Mouse (Mus musculus): ENCODE measurements around the gene Eif3l.
"Not testable (repeated sequence)": the region's sequence is repeated elsewhere in the genome, so short reads cannot be mapped to it uniquely, and the experiment has no call there.

Eif3l gene

DNA sequence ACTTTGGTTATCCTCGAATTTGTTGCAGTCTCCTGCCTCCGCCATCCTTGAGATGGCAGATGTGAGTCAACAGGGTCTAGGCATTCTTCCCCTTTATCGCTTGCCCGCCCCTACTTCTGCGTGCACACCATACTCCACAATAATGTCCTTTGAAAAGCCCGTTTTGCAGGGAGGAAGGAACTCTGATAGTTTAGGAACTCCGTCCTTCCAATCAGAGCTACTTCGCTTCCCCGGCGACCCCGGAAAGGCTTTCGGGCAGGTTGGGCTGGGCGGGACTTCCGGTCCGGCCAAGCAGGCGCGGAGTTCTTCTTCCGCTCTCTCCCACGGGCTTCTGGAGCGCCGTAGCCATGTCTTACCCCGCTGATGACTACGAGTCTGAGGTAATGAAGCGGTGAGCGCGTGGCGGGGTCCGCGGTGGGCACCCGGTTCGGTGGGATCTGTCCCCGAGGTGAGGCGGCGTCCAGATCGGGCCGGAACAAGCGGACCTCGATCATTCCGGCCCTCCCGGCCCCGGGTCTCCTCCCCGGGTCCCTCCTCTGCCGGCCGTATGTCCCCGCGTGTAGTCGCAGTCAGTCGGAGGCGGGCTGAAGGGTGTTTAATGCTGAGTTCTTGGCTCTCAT is at the start of gene Eif3l:
Eif3l (plus strand) TSS at position 267 of the 620 bp plus-strand sequence.
- DNase-seq, result peak; percentile 92 to 95

DNA sequence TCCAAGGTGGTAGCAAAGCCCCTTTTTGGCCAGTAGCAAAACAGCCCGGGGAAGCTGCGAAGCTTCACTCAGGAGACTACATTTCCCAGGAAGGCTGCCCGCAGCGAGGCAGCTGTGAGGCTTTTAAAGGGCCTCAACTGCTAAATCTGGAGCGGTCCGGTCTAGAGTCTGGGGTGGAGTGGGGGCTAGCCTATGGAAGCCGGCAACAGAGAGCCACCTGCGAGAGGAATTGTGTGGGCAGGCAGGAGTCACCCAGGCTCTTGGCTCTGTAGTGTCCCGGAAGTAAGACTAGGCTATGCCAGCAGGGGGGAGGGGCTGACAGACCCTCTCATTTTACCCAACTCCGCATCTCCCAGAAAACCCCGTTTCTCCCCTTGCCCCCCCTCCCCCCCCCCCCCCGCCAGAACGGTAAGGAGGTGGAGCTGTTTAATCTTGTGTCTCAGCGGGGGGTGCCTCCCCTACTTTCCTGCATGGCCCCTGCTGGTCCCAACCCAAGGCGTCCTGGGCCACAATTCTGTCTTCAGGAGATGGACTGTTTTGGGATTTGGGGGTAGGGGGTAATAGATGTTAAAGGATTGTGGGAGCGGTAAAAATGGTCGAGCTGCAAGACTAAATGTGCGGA is 49.2 kb upstream of the Eif3l start:
- peak; percentile 38 to 73 for DNase-seq

DNA sequence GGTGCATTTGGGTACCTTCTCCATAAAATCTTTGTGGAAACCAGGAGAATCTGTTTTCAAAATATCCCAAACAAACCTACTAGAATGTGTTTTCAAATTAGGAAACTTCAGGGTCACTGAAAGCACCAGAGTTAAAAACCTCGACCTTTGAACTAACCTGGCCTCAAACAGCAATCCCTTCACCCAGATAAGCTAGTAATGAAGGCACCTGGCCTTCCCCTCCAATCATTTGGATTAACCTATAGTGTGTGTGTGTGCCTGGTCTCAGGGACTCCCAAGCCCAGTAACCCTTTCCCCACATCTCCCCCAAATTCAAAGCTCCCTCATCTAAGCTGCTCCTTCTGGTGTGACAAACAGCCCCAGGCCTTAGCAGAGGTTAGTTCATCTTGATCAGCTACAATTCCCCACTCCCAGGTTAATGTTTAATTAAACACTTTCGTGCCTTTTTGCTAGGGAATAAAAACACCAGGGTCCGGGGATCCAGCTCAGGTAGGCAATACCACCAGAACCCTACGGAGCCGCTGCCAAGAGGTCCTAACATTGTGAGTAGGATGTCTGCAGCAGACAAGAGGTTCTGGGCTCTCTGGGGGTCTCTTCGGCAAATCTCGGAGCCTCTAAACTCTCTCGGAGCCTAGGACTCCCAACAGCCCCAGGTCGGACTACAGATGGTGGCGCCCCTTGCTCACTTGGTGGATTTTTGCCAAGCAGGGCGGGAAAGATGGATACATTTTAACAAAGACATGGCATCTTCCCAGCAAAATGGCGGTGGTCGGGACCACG is 48.3 kb upstream of the Eif3l start:
- DNase-seq, result peak; percentile 81 to 85

DNA sequence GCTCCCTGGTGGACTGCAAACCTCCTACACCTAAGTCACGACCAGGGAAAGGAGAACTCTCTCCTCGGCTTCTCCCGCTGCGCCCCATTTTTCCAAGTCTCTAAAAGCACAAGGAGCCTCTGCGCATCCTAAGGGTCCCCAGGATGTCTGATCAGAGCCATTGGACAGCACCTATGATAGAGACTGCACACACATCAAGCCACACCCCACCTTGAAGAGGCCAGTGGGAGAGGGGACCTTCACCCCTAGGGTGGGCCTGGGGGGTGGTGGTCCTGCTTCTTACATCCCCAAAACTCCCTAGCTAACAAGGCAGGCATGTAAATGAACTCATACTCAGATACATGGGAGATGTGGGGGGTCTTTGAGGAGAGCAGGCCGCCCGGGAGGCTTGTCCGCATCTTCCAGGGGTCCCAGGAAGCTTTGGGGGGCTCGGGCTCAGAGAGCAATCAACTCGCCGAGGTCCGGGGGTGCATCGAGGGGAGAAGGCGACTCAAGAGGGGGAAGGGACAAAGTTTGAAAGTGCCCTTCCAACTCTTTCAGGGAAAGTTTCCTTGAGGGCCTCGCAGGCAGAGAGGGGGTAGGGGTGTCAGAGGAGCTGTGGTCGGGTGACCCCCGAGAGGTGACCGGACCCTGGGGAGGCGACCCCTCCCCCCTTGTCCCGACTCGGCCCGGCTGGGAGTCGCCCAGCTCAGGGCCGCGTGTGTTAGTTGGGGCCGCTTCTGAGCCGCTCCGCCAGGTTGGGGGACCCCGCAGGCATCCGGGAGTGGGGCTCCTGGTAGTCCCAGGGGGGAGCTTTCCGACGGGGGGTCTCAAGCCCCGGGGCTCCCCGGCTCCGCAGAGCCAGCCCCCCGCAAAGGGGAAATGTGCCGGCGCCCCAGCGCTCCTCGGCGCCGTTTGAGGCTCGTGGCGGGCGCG is 47.4 kb upstream of the Eif3l start:
- peak; percentile 30 to 75 for DNase-seq

DNA sequence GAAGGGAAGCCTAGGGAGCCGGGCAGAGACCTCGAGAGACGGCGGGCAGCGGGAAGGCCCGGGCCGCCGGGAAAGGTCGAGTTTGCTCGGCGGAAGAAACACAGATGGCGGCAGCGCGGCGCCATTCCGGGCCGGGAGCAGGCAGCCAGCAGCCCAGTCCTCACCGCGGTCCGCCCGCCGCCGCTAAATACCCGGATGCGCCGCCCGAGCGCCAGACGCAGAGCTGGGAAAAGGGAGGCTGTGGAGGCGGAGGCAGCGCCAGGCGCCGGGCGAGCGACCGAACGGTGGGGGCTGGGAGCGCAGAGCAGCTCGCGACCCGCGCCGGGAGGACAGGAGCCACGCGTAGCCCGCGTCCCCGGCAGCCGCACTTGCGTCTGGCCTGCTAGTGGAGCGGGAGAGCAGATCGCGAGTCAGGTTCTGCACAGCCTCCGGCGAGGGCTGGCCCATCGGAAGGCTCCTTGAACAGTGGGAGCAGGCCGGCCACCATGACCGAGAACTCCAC is 46.7 kb upstream of the Eif3l start, which contains the start of gene H1f0:
H1f0 (plus strand) TSS at position 214 of the 502 bp plus-strand sequence.
- peak; percentile 93 to 97 for DNase-seq

DNA sequence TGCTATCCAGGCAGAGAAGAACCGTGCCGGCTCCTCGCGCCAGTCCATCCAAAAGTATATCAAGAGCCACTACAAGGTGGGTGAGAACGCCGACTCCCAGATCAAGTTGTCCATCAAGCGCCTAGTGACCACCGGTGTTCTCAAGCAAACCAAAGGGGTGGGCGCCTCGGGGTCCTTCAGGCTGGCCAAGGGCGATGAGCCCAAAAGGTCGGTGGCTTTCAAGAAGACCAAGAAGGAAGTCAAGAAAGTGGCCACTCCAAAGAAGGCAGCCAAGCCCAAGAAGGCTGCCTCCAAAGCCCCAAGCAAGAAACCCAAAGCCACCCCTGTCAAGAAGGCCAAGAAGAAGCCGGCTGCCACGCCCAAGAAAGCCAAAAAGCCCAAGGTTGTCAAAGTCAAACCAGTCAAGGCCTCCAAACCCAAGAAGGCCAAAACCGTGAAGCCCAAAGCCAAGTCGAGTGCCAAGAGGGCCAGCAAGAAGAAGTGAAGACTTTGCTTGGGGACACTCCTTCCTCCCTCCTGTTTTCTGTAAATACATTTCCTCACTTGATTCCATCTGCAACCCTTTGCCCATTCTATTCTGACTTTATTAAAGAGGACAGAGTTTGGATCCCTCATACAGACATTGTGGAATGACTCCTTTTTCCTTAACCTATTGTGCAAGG is 46.0 kb upstream of the Eif3l start:
- DNase-seq, result no peak

DNA sequence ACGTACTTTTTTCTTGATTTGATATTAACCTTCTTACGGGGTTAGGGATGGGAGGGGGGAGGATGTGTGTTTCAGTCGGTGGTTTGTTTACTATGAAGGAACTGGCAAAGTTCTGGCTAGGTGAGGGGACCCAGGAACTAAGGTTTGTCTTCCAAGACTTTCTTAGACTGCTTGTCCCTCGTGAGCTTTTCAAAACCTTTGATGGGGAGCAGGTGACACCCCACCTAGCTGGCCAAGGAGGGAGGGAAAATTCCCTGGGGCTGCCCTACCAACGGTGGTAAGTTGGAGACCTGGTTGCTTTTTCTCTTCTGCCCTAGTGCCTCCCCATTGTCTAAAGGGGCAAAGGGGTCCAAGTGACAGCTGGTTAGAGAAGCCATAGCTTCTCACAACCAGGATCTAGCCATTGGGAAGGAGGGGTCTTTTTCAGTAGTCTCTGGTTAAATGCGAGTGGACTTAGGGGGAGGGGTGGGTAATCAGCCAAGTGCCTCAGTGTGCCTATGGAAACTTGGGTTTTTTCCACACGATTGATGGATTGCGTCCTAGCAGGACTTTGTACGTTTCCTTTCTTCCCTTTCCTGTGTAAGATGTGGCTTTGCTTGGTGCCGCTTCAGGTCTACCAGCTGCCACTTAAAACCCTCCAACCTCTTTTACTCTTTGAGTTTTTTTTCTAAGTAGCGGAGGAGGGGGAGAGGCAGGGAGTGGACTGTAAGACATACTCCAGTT is 45.3 kb upstream of the Eif3l start:
- DNase-seq, result no peak

DNA sequence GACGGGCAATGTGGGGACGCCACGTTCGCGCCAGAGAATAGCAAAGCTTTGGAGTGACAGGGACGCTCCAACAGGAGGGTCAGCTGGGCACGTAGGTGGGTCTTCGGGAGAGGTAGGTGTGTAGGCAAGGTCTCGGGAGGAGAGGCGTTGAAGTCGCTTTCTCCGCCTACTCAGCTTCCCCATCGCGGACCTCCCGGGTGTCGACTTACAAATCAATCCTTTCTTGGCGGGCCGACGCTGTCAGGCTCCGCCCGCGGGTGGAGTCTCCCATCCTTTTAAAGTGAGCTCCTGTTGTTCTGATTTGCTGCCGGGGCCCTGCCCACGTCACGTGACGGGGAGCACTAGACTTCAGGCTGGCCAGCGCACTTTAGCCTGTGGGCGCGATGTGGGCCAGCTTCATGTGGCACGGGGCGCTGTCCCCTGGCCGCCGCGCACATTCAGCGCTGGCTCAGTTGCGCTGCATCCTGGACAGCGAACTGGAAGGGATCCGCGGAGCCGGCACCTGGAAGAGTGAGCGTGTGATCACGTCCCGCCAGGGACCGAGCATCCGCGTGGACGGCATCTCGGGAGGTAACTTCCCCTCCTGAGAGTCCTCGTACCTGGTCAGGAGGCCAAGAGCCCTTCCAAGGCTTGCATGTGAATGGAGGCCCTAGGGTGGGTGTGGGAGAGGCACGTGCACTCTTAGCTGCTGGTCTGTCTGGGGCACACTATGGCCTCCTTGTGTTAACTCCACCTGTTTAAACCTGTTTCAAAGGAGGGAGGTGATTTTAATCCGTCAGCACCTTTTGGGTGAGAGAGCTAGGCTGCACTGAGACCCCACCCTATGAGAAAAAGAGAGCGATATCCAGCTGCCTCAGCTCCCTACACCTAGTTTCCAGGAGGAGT is 44.2 kb upstream of the Eif3l start:
- DNase-seq, result peak; percentile 95 to 98

DNA sequence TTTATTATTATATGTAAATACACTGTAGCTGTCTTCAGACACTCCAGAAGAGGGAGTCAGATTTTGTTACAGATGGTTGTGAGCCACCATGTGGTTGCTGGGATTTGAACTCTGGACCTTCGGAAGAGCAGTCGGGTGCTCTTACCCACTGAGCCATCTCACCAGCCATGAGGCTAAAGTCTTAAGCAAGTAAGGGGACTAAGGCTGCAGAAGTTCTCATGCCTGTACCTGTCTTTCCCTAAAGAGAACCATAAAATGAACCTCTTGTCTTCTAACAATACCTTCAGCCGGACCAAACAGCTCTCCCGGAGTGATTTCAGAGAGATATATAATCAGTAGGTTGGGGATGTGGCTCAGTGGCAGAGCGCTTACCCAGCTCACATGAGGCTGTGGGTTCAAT is 43.1 kb upstream of the Eif3l start:
- not testable (repeated sequence) for DNase-seq

DNA sequence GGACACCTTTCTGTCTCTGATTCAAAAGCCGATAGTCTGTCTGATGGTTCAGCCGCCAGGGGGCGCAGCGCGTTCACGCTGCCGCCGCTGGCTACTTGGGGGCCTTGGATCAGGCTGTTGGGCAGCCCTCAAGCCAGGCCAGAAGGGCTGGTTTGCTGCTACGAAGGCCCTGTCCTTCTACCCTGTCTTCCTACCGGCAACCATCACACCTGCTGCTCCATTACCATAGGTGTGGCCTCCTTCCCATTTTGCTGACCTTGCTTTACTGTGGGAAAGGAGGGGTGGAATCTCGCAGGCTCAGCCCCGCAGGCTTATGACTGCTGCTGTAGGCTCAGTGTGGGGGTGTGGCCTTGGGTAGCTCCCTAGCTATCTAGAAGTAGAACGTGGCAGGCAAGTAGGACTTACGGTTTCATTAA is 37.1 kb upstream of the Eif3l start:
- peak; percentile 86 to 90 for DNase-seq

DNA sequence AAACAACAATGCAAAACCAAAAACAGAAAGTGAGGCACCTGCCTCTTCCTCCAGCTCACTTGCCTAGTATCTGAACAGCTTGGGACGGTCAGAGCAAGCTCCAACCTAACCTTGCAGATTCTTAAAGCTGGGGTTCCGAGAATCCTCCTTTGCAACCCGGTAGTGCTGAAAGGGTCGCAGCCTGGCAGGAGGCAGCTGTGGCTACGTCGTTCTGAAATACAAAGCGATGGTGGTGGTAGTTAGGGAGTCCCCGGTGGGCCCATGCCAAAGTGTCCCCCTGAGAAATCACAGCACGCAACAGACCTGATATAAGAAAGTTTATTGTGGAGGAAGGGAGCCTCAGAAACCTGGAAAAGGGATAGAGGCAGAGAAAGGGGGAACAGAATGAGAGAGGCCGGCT is 36.6 kb upstream of the Eif3l start:
- DNase-seq, result no peak

DNA sequence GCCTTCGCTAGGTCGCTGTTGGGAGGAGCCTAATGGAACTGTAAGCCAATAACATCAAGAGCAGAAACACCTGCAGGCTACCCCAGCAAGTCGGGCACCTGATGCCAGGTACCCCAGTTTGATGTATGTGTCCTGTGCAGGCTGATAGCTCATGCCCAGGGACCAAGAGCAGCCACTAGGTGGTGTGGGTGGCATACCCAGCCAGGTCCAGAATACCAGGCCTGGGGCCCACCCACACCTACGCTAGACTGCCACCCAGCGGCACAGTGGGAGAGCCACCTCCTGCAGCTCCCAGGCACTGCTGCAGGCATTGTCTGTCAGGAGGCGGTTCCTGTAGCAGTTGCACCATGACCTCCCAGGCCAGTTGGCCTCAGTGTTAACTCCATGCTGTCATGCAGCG is 36.1 kb upstream of the Eif3l start:
- DNase-seq, result peak; percentile 92 to 95

DNA sequence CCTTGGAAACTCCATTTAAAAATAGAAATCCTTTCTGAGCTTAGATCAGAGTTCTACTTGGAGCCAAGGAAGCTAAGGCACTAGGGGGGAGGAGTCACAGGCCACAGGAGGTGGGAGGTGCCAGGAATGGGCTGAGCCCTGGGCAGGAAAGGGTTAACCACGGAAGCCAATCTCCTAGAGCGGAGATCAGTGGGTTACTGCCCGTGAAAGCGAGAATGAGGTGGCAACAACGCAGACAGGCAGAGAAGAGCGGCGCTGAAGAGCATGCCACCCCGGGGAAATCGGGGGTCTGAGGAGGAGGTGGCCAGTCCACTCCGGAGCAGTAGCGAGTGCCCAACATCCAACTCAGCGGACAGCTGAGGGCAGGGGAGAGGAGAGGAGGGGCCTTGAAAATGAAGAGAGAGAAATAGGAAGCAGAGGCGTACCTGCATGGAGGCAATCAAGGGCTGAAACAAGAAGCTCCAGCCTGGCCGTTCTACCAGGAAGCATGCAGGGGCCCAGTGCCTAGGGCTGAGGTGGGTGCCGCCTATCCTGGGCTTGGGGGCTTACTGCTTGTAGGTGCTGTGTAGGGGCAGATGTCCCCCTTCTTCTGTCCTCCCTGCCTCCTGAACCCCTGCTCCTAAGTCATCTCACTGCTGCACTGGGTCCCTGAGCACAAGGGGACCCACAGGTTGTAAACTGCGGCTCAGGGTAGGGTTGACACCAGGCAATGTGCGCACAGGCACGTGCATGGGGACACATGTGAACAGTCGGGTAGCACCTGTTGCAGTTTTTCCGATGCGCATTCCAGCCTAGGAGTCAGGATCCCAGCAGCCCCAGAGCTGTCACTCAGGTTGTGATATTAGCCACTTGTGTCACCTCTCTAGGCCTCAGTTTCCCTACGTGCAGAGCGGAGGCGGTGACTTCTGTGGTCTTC is 34.2 kb upstream of the Eif3l start:
- DNase-seq, result peak; percentile 50 to 61

DNA sequence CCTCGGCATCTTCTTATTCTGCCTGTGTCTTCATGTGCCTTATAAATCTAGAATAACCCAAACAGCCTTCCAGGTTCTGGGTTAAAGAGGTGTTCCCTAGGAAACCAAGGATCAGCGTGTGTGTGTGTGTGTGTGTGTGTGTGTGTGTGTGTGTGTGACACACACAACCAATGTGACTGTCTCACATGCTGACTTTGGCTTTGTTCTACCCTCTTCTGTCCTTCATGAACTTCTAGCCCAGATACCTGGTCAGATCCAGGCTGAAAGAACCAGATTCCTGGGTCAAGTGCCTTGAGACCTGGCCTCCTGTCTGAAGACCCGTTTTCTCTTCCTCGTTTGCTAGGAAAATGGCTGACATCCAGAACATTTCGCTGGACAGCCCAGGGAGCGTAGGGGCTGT is 33.4 kb upstream of the Eif3l start, which contains the start of gene Galr3:
Galr3 (plus strand) TSS at position 301 of the 400 bp plus-strand sequence.
- DNase-seq, result no peak

DNA sequence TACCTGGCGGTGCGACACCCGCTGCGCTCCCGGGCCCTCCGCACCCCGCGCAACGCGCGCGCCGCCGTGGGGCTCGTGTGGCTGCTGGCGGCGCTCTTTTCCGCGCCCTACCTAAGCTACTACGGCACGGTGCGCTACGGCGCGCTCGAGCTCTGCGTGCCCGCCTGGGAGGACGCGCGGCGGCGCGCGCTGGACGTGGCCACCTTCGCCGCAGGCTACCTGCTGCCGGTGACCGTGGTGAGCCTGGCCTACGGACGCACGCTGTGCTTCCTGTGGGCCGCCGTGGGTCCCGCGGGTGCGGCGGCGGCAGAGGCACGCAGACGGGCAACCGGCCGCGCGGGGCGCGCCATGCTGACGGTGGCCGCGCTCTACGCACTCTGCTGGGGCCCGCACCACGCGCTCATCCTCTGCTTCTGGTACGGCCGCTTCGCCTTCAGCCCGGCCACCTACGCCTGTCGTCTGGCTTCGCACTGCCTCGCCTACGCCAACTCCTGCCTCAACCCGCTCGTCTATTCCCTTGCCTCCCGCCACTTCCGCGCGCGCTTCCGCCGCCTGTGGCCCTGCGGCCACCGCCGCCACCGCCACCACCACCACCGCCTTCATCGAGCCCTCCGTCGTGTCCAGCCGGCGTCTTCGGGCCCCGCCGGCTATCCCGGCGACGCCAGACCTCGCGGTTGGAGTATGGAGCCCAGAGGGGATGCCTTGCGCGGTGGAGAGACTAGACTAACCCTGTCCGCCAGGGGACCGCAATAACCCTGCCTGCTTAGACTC is 32.1 kb upstream of the Eif3l start:
- DNase-seq, result peak; percentile 23 to 57

DNA sequence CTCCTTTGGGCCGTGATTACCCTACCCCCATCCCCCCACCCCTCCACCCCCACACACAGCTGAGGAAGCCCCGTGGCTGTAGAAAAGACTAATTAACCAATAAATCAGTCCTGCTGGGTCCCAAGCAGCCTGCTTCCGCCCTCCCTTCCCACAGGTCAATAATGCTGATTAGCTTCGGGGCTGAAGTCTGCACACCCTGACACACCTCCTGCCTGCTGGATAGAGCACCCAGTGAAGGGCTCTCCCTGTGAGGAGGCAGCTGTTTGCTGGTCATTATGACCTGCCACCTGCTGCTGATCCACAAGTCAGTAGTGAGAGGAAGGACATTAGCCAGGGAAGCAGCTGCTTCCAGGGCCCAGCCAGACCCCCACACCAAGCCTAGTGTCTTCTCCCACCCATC is 30.1 kb upstream of the Eif3l start:
- DNase-seq, result no peak

DNA sequence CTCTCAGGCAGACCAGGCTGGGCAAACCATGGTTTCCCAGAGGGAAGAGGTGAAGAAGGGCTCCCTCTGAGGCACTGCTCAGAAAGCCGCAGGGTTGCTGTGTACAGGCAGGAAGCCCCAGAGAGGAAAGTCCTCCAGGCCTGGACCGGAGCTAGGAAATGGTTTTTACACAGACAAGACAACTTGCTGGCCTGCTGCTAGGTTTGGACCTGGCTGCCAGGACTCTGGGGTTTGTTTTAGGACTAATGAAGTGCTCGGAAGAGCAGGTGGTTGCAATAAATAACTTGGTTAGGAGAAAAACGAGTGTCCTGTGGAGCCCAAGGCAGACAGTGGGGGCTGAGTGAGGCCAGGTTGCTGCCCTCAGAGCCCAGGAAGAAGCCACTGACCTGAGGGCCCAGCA is 26.8 kb upstream of the Eif3l start:
- peak in 1 of 2 experiments; percentile 25 for DNase-seq

Measured in kidney, postnatal 25 days (tissue).